Mouse (Mus musculus): ENCODE data around the gene Arrb1. TPM values are rescaled to one million over a fixed set of nuclear protein-coding genes. Genes with fewer than 3 reads are reported as not detected.

Arrb1 gene
- polyA plus RNA-seq, 1 experiment from 2014 or later: 6.0 TPM

GRCm38 (mm10) chr7:99654244-99654643 lies 119.0 kb downstream of the Arrb1 start:
- H3K27me3 ChIP-seq (replicated peaks; ENCODE audit: control insufficient read depth, insufficient read depth, low read length): no peaks in the 10 kb centered on the region
- H3K4me3 ChIP-seq (ENCODE audit: low read depth, low read length): no peak overlapping the region
- no peaks in the 10 kb centered on the region for H3K36me3 ChIP-seq (ENCODE audit: control insufficient read depth, insufficient read depth, low read length)
- H3K9me3 ChIP-seq (replicated peaks; ENCODE audit: control insufficient read depth, low read length): no peaks in the 10 kb centered on the region
- H3K27ac ChIP-seq (ENCODE audit: low read depth, low read length): no peak overlapping the region
- H3K4me2 ChIP-seq (ENCODE audit: low read length): no peak overlapping the region
- WGBS: 88% methylated on average over 11 of the region's 11 CpGs
- ATAC-seq: no peak
- DNase-seq (ENCODE audit: low spot score): no peak
- H3K9ac ChIP-seq (ENCODE audit: low read length): no peak overlapping the region
- H3K4me1 ChIP-seq (ENCODE audit: control insufficient read depth, insufficient read depth, low read length): no peaks in the 10 kb centered on the region

MicroRNAs encoded within 50 kb of the gene (microRNA counts, 519-probe panel; counts per million panel counts)
- microRNA mmu-miR-326: 3,408 counts per million, percentile 31 among the panel's probes with 10 or more counts

Small RNAs within 50 kb of the gene (microRNA-seq; reads per million reads assigned to microRNA genes)
- gene Mir326: 50.6 reads per million, percentile 49 among the genes with 10 or more reads in this experiment

Other genes starting within 250 kb of the Arrb1 start
- 102 and 115 TPM in 2 replicates for gene Serpinh1, start 182.2 kb upstream of the Arrb1 start, polyA plus RNA-seq (2014; fragmentation: Nextera tagmentation; extraction: Ambion mirVana)
- 26.8 and 34.5 TPM in 2 replicates for gene Gdpd5, start 154.1 kb upstream of the Arrb1 start, polyA plus RNA-seq (2014; fragmentation: Nextera tagmentation; extraction: Ambion mirVana)
- 3.8 and 4.5 TPM in 2 replicates for gene Klhl35, start 69.5 kb upstream of the Arrb1 start, polyA plus RNA-seq (2014; fragmentation: Nextera tagmentation; extraction: Ambion mirVana)
- 577 and 687 TPM in 2 replicates for gene Rps3, start 51.7 kb upstream of the Arrb1 start, polyA plus RNA-seq (2014; fragmentation: Nextera tagmentation; extraction: Ambion mirVana)
- 0.32 and 0.33 TPM in 2 replicates for gene Tpbgl, start 91.6 kb downstream of the Arrb1 start, polyA plus RNA-seq (2014; fragmentation: Nextera tagmentation; extraction: Ambion mirVana)
- gene Slco2b1, start 175.9 kb downstream of the Arrb1 start, polyA plus RNA-seq (2014; fragmentation: Nextera tagmentation; extraction: Ambion mirVana): 3.4 and 4.9 TPM in 2 replicates
- gene Olfr520, start 194.8 kb downstream of the Arrb1 start, polyA plus RNA-seq (2014; fragmentation: Nextera tagmentation; extraction: Ambion mirVana): not detected in 2 replicates
- gene Olfr521, start 228.0 kb downstream of the Arrb1 start, polyA plus RNA-seq (2014; fragmentation: Nextera tagmentation; extraction: Ambion mirVana): not detected in 2 replicates